Comparison of ENCODE assay signal across 14 mouse cellular contexts in genomic region chr9:83370907-83371306, GRCm38 (mm10).
DNase-seq lines count a peak whose midpoint lies in the region; ATAC-seq and TF ChIP-seq lines count a peak whose summit lies in the region.
"Had no signal": no experiment of that assay in that cellular context is flagged by ENCODE, and none has a peak within 500 bp of the region (broad histone marks: within the 10 kb centered on the region; RNA-seq: fewer than 3 reads in every experiment).

No protein-coding gene starts in this region.

- peaks cover 4% of the 10 kb centered on the region for H3K4me1 ChIP-seq in kidney, adult 2 months (ENCODE audit: control insufficient read depth, insufficient read depth, low read length)
- no peaks in the 10 kb centered on the region for H3K4me1 ChIP-seq in kidney, embryonic 16.5 days (ENCODE audit: insufficient read depth, low read length)
- H3K4me1 ChIP-seq: limb, embryonic 15.5 days; neural tube, embryonic 12.5 days had no signal

- no peaks in the 10 kb centered on the region for H3K27me3 ChIP-seq in kidney, adult 2 months (replicated peaks; ENCODE audit: control insufficient read depth, insufficient read depth, low read length)
- no peaks in the 10 kb centered on the region for H3K27me3 ChIP-seq in kidney, embryonic 16.5 days (ENCODE audit: insufficient read depth, low read length)
- H3K27me3 ChIP-seq: limb, embryonic 15.5 days; neural tube, embryonic 12.5 days had no signal

- no peak overlapping the region for H3K4me2 ChIP-seq in kidney, embryonic 16.5 days (replicated peaks; ENCODE audit: low read depth, low read length)
- H3K4me2 ChIP-seq: limb, embryonic 15.5 days; neural tube, embryonic 12.5 days had no signal

- no peaks in the 10 kb centered on the region for H3K36me3 ChIP-seq in kidney, adult 2 months (ENCODE audit: control insufficient read depth, insufficient read depth, low read length)
- H3K36me3 ChIP-seq in kidney, embryonic 16.5 days (ENCODE audit: insufficient read depth, low read length), result no peaks in the 10 kb centered on the region
- H3K36me3 ChIP-seq: limb, embryonic 15.5 days; neural tube, embryonic 12.5 days had no signal

- TF ChIP-seq CTCF in kidney, adult 2 months (conservative IDR thresholded peaks at IDR 0.05; ENCODE audit: insufficient read depth, insufficient read length, low read depth, low read length), result no peak

- H3K27ac ChIP-seq in kidney, adult 2 months (ENCODE audit: insufficient read depth, low read depth, low read length), result no peak overlapping the region
- H3K27ac ChIP-seq in kidney, embryonic 16.5 days (ENCODE audit: low read length), result no peak overlapping the region
- H3K27ac ChIP-seq: limb, embryonic 15.5 days; neural tube, embryonic 12.5 days had no signal

- DNase-seq in kidney, adult 2 months, result peak; percentile 63
- DNase-seq in thymus, postnatal 0 days (ENCODE audit: low spot score), result peak; percentile 12
- DNase-seq in thymus, postnatal 4 days, result no peak
- peak; percentile 40 for DNase-seq in embryo, embryonic 11 days
- no peak for DNase-seq in ovary, postnatal 14 days (ENCODE audit: low spot score)
- DNase-seq in gastrocnemius, postnatal 25 days, result no peak
- DNase-seq: adrenal gland, postnatal 25 days; cerebellum, adult 9-11 months; heart, adult 11 months had no signal

- TF ChIP-seq POLR2A in kidney, adult 2 months (IDR thresholded peaks at IDR 0.05; ENCODE audit: low read depth, low read length), result no peak

- no peak overlapping the region for H3K4me3 ChIP-seq in kidney, adult 2 months (ENCODE audit: insufficient read depth, low read depth, low read length)
- no peak overlapping the region for H3K4me3 ChIP-seq in kidney, embryonic 16.5 days (ENCODE audit: low read length)
- H3K4me3 ChIP-seq: limb, embryonic 15.5 days; megakaryocyte, embryonic 14.5 days; neural tube, embryonic 12.5 days had no signal

- H3K9ac ChIP-seq in kidney, embryonic 16.5 days (replicated peaks; ENCODE audit: low read length), result no peak overlapping the region
- H3K9ac ChIP-seq: limb, embryonic 15.5 days; neural tube, embryonic 12.5 days had no signal

- no peaks in the 10 kb centered on the region for H3K9me3 ChIP-seq in kidney, embryonic 16.5 days (ENCODE audit: low read length)
- H3K9me3 ChIP-seq: limb, embryonic 15.5 days; megakaryocyte, embryonic 14.5 days; neural tube, embryonic 12.5 days had no signal

- WGBS in kidney, adult 2 months, result 5% methylated on average over 1 of the region's 1 CpGs
- WGBS in kidney, embryonic 16.5 days, result 12% methylated on average over 1 of the region's 1 CpGs

- ATAC-seq in kidney, embryonic 16.5 days (ENCODE audit: low FRiP score, low TSS enrichment), result no peak
- ATAC-seq: hindbrain, embryonic 16.5 days had no signal

Comparison
In these comparisons a context has a peak if more than half of its experiments do, and no peak if none do; other contexts are left out.
1. DNase-seq: peak in kidney, adult 2 months (single experiment), thymus, postnatal 0 days (single experiment) and embryo, embryonic 11 days (single experiment); none in thymus, postnatal 4 days (single experiment), ovary, postnatal 14 days (single experiment) and gastrocnemius, postnatal 25 days (single experiment).